1 mouse cellular context compared by ENCODE assay signal in the genomic region with DNA sequence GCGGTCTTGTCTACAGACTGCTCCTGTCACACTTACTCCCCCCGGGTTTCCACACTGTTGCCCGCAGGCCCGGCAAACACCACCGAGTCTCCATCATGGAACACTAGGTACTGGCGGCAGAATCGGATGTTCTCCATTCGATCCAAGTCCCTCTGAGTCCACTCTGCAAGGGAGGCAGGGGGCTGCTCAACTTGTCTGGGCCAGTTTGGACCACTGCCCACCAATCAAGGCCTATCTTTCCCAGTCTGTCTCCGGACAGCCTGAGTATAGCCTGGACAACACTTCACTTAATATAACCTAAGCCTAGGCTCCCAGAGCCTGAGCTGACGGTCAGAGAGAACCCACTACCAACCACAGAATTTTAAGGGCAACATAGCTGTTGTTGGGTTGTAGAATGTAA.
TF ChIP-seq lines count a peak whose summit lies in the region.

No protein-coding gene starts in this region.

TF ChIP-seq in CH12.LX, 34 proteins besides CTCF, POLR2A, EP300 and RAD21:
- TF ChIP-seq MAX (IDR thresholded peaks at IDR 0.05; ENCODE audit: low read length) (no peak), TBP (conservative IDR thresholded peaks at IDR 0.05; ENCODE audit: low read depth, low read length) (no peak), JUN (IDR thresholded peaks at IDR 0.05; ENCODE audit: insufficient read depth, low read depth, low read length) (no peak), KAT2A (IDR thresholded peaks at IDR 0.05; ENCODE audit: insufficient replicate concordance, low read length) (no peak), MXI1 (IDR thresholded peaks at IDR 0.05; ENCODE audit: low read depth, low read length) (no peak)
